In genomic region chr1:86391425-86391824, GRCm38 (mm10) we compare ENCODE assay signal across 28 mouse cellular contexts. TPM values are rescaled to one million over a fixed set of nuclear protein-coding genes. Genes with fewer than 3 reads are reported as not detected.
A peak's percentile ranks its signal among the peaks of the same experiment; 100 is the strongest.
DNase-seq lines count a peak whose midpoint lies in the region; ATAC-seq lines count a peak whose summit lies in the region.
"Had no signal": no experiment of that assay in that cellular context is flagged by ENCODE, and none has a peak within 500 bp of the region (broad histone marks: within the 10 kb centered on the region; RNA-seq: fewer than 3 reads in every experiment).

No protein-coding gene starts in this region.

- H3K27me3 ChIP-seq in liver, embryonic 12.5 days (replicated peaks), result peaks cover 6% of the 10 kb centered on the region
- H3K27me3 ChIP-seq: embryonic facial prominence, embryonic 15.5 days; heart, embryonic 15.5 days; hindbrain, embryonic 15.5 days; limb, embryonic 12.5 days had no signal

- H3K4me3 ChIP-seq in liver, embryonic 12.5 days, result no peak overlapping the region
- H3K4me3 ChIP-seq: embryonic facial prominence, embryonic 15.5 days; gastrocnemius, adult 2 months; heart, embryonic 15.5 days; hindbrain, embryonic 15.5 days; limb, embryonic 12.5 days; midbrain, embryonic 10.5 days had no signal

- H3K4me1 ChIP-seq in liver, embryonic 12.5 days, result no peaks in the 10 kb centered on the region
- H3K4me1 ChIP-seq: embryonic facial prominence, embryonic 15.5 days; heart, embryonic 15.5 days; hindbrain, embryonic 15.5 days; limb, embryonic 12.5 days; midbrain, embryonic 10.5 days had no signal

- H3K9me3 ChIP-seq in liver, embryonic 12.5 days (replicated peaks), result no peaks in the 10 kb centered on the region
- H3K9me3 ChIP-seq: embryonic facial prominence, embryonic 15.5 days; heart, embryonic 15.5 days; hindbrain, embryonic 15.5 days; limb, embryonic 12.5 days; midbrain, embryonic 10.5 days had no signal

- peak; percentile 64 for DNase-seq in adrenal gland, postnatal 10 days
- no peak for DNase-seq in adrenal gland, adult 8-10 months
- peak; percentile 21 to 29 for DNase-seq in cerebellum, adult 18-20 months
- DNase-seq in cerebellum, postnatal 4 days (ENCODE audit: low spot score in 2 of 2), result no peak
- DNase-seq in cerebellum, postnatal 14 days, result peak; percentile 60 to 62
- no peak for DNase-seq in thymus, postnatal 36 days
- DNase-seq: gastrocnemius, adult 2 months; heart, postnatal 4 days; kidney, adult 8-10 months; kidney, postnatal 10 days; lung, adult 18-20 months; lung, postnatal 10 days had no signal

- WGBS in liver, embryonic 12.5 days (ENCODE audit: insufficient replicate concordance), result 69% methylated on average over 2 of the region's 2 CpGs

- H3K36me3 ChIP-seq in liver, embryonic 12.5 days, result no peaks in the 10 kb centered on the region
- H3K36me3 ChIP-seq: embryonic facial prominence, embryonic 15.5 days; heart, embryonic 15.5 days; hindbrain, embryonic 15.5 days; limb, embryonic 12.5 days; midbrain, embryonic 10.5 days had no signal

- H3K4me2 ChIP-seq in liver, embryonic 12.5 days, result no peak overlapping the region
- H3K4me2 ChIP-seq: embryonic facial prominence, embryonic 15.5 days; heart, embryonic 15.5 days; hindbrain, embryonic 15.5 days; limb, embryonic 12.5 days; liver, embryonic 11.5 days had no signal

- no peak overlapping the region for H3K27ac ChIP-seq in liver, embryonic 12.5 days
- H3K27ac ChIP-seq: embryonic facial prominence, embryonic 15.5 days; gastrocnemius, adult 2 months; heart, embryonic 15.5 days; hindbrain, embryonic 15.5 days; limb, embryonic 12.5 days; midbrain, embryonic 10.5 days had no signal

- no peak overlapping the region for H3K9ac ChIP-seq in liver, embryonic 12.5 days
- H3K9ac ChIP-seq: embryonic facial prominence, embryonic 15.5 days; heart, embryonic 15.5 days; hindbrain, embryonic 15.5 days; limb, embryonic 12.5 days had no signal

- ATAC-seq in liver, embryonic 12.5 days, result no peak
- ATAC-seq: forebrain, embryonic 14.5 days; midbrain, embryonic 16.5 days had no signal

RNA-seq across cellular contexts. Expression of gene Ncl, which starts 32.2 kb away (rescaled TPM):
- 100 to 1,000 TPM; 242 to 251 TPM for total RNA-seq in adrenal gland, postnatal 10 days (2021)
- total RNA-seq in adrenal gland, adult 8-10 months (2022), result 100 to 1,000 TPM; 181 to 250 (median 204) TPM
- polyA plus RNA-seq in liver, embryonic 12.5 days (2016; fragmentation: Nextera tagmentation; extraction: Ambion mirVana), result 648 and 660 TPM in 2 replicates

RNA-seq across cellular contexts. Expression of gene Nmur1, which starts 34.6 kb away (rescaled TPM):
- not detected for total RNA-seq in adrenal gland, postnatal 10 days (2021)
- not detected for total RNA-seq in adrenal gland, adult 8-10 months (2022)
- polyA plus RNA-seq in liver, embryonic 12.5 days (2016; fragmentation: Nextera tagmentation; extraction: Ambion mirVana), result 0.19 TPM in 1 of 2 replicates, not detected in the other
- total RNA-seq: common myeloid progenitor, adult 5-6 weeks; gastrocnemius, adult 2 months; gastrocnemius, postnatal 4 days; heart, postnatal 4 days; layer of hippocampus, adult 18-20 months; layer of hippocampus, postnatal 25 days had no signal
- polyA plus RNA-seq: embryonic facial prominence, embryonic 15.5 days; forebrain, embryonic 14.5 days; heart, embryonic 15.5 days; intestine, embryonic 14.5 days; limb, embryonic 12.5 days; liver, embryonic 11.5 days; midbrain, embryonic 10.5 days; neural tube, embryonic 14.5 days had no signal

RNA-seq across cellular contexts. Expression of gene Tex44, which starts 34.7 kb away (rescaled TPM):
- not detected for total RNA-seq in adrenal gland, postnatal 10 days (2021)
- not detected for total RNA-seq in adrenal gland, adult 8-10 months (2022)
- not detected in 2 replicates for polyA plus RNA-seq in liver, embryonic 12.5 days (2016; fragmentation: Nextera tagmentation; extraction: Ambion mirVana)
- total RNA-seq: common myeloid progenitor, adult 5-6 weeks; gastrocnemius, adult 2 months; gastrocnemius, postnatal 4 days; heart, postnatal 4 days; layer of hippocampus, adult 18-20 months; layer of hippocampus, postnatal 25 days had no signal
- polyA plus RNA-seq: embryonic facial prominence, embryonic 15.5 days; forebrain, embryonic 14.5 days; frontal cortex, adult 2 months; heart, embryonic 15.5 days; hindbrain, embryonic 15.5 days; intestine, embryonic 14.5 days; limb, embryonic 12.5 days; liver, embryonic 11.5 days; midbrain, embryonic 16.5 days; neural tube, embryonic 14.5 days had no signal

Comparison
In these comparisons a context has a peak if more than half of its experiments do, and no peak if none do; other contexts are left out.
1. DNase-seq: peak in adrenal gland, postnatal 10 days (single experiment), cerebellum, adult 18-20 months (2 of 2) and cerebellum, postnatal 14 days (2 of 2); none in adrenal gland, adult 8-10 months (single experiment), cerebellum, postnatal 4 days (0 of 2) and thymus, postnatal 36 days (0 of 2).